Mouse (Mus musculus): ENCODE measurements around the gene Pabpn1. TPM values are rescaled to one million over a fixed set of nuclear protein-coding genes. Genes with fewer than 3 reads are reported as not detected.

Gene Pabpn1
- polyA plus RNA-seq, 1 experiment from 2014 or later = 194 TPM

DNA sequence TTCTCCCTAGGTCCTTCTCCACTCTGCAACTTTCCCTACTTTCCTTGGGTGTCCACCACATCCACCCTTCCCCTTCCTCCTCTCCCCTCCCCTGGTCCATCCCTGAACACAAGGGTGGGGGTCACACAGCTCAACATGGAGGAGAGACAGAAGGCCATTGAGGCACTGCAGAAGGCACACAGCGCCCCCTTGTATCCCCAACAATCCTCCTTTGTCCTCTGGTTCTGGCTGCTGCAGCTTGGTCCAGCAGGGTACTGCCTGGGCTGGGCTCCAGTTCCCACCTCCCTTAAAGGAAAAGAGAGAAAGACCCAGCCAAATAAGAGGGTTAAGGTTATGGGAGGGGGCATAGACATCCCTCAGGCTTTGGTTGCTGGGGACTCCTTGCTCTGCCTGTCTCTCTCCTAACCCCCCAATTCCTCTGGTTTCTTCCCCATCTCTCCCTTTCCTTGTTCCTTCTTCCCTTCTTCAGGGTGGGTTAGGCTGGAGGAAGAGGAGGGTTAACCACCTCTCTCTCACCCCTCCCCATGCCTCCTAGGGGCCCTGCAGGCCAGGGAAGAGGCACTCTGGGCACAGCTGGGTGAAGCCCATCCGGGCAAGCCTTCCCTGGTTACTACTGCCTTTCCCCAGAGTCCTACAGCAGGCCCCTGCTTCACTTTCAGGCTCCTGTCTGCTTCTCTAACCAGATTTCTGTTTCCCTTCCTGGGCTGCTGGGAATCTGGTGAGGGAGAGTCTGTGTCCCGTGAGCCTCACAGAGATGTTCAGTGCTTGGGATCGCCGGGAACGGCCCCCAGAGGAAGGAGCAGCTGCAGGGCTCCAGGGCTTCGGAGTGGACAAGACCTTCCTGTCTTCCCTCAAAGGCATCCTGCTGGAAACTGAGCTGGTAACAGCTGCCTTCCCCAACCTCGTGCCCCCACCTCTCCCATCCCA is 43.9 kb downstream of the Pabpn1 start, which contains the start of gene Cmtm5:
TSS of gene Cmtm5 (plus strand) at position 358 of the 927 bp plus-strand sequence.
- ChIA-PET POLR2A (no interaction called here), CTCF (no interaction called here)
- DNase-seq (ENCODE audit: low read depth, low spot score) (no peak), ATAC-seq (no peak)
- peaks cover 20% of the 10 kb centered on the region for H3K27me3 ChIP-seq
- in situ Hi-C loops (cut with MboI; ENCODE audit: low pct_unique_long_range_greater_than_20kb) = loop anchor here (5.0 kb wide), 2 partner anchors 34 to 94 kb away; no protein-coding TSS in a partner anchor
- no peak for TF ChIP-seq CTCF (IDR thresholded peaks at IDR 0.05)

DNA sequence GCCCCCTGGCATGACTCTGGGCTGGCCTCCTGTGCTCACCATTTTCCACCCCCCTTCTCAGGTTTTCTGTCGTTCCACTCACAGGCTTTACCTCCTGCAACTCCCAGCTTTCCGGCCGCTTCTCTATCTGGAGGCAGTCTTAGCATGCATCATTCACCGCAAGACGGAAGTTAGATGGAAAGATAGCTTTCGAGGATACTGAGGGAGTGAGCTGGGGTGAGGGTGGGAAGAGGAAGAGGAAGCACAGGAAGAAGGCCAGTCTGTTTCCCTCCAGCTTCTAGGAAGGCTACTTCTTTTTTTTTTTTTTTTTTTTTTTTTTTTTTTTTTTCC is 44.5 kb downstream of the Pabpn1 start:
- TF ChIP-seq CTCF (IDR thresholded peaks at IDR 0.05) = no peak
- ChIA-PET POLR2A (no interaction called here), CTCF (no interaction called here)
- peaks cover 20% of the 10 kb centered on the region for H3K27me3 ChIP-seq
- DNase-seq (ENCODE audit: low read depth, low spot score) (no peak), ATAC-seq (no peak)
- in situ Hi-C loops (cut with MboI; ENCODE audit: low pct_unique_long_range_greater_than_20kb) = loop anchor here (5.0 kb wide), 2 partner anchors 34 to 94 kb away; no protein-coding TSS in a partner anchor

- DNase-seq (ENCODE audit: low read depth, low spot score) = no peak
- POLR2A ChIA-PET = no interaction called here
- in situ Hi-C loops (cut with MboI; ENCODE audit: low pct_unique_long_range_greater_than_20kb) = loop anchor here (5.0 kb wide), 2 partner anchors 35 to 95 kb away; no protein-coding TSS in a partner anchor
- ATAC-seq = no peak
- CTCF ChIA-PET = interaction anchor here (1.2 kb wide), 1 partner anchor 17 kb away, joined by 3 read pairs; no protein-coding TSS in a partner anchor
- no peak for TF ChIP-seq CTCF (IDR thresholded peaks at IDR 0.05)
- peaks cover 20% of the 10 kb centered on the region for H3K27me3 ChIP-seq
Observed at GRCm38 (mm10) chr14:54937361-54938182, 45.3 kb downstream of the Pabpn1 start.

DNA sequence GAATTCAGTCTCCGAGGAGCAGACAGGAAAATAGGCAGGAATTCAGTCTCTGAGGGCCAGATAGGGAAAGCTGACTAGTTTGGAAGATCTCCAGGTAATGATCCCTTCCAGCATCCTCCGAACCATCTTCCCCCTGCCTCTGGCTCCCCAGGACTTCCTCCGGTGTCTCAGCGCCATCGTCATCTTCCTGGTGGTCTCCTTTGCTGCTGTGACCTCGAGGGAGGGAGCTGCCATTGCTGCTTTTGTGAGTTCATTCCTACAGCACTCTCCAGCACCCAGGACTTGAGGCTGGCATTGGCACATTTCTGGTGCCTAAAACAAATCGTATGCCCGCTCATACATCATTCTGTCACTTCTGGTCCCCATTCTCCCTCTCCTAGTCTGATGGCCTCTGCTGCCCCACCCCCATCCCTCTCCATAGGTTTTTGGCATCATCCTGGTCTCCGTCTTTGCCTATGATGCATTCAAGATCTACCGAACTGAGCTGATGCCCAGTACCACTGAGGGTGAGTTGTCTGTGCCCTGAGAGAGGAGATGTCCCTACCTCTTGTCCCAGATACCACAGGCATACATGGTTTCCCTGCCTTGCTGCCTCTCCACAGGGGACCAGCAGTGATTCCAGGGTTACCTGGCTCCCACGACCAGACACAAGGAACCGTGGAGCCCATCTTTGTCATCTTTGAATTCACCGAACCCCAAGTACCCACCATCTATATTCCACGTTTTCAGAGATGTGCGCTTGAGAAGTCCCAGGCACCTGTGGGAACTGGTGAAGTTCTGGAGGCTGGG is 46.3 kb downstream of the Pabpn1 start:
- ATAC-seq (no peak), DNase-seq (ENCODE audit: low read depth, low spot score) (no peak)
- POLR2A ChIA-PET = no interaction called here
- CTCF ChIA-PET = interaction anchor here (1.0 to 2.4 kb wide), 9 partner anchors 12 to 95 kb away, joined by 3 to 9 read pairs (median 3); no protein-coding TSS in a partner anchor
- in situ Hi-C loops (cut with MboI; ENCODE audit: low pct_unique_long_range_greater_than_20kb) = loop anchor here (5.0 kb wide), 2 partner anchors 36 to 96 kb away; no protein-coding TSS in a partner anchor
- no peak for TF ChIP-seq CTCF (IDR thresholded peaks at IDR 0.05)
- peaks cover 16% of the 10 kb centered on the region for H3K27me3 ChIP-seq

DNA sequence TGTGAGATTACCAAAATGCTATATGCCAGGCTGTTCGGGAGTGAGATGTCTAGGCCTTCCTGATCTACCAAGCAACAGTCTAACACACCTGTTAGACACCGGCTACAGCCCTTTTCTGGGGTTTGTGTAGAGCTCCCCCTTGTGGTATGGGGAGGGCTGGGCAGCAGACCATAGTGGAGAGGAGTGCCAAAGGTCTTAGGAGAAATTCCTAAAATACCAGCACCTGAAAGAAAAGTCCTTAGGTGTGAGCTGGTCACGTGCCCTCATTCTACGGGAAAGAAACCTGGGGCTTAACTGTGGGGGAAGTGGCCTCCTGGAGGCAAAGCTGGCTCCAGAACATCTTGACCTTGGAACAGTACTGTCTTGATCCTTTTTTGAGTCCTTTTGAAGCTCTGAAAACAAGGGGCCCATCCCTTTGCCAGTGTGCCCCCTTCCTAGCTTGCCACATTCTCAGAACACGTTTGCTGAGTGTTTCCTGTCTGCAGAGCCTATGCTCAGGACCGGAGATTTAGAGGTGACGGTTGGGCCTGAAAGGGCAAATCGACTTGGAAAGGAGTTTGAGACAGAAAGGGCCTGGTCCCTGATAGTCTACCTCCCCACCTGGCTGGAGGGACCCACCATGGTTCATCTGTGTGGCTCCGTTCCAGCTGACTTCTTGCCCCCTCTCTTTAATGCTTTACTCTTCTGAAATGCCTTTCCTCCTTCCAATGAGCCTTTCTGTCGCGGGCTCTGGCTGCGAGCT is 47.3 kb downstream of the Pabpn1 start:
- in situ Hi-C loops (cut with MboI; ENCODE audit: low pct_unique_long_range_greater_than_20kb) = loop anchor here (5.0 kb wide), 2 partner anchors 37 to 97 kb away; no protein-coding TSS in a partner anchor
- CTCF ChIA-PET = interaction anchor here (0.7 to 2.4 kb wide), 15 partner anchors 9 to 96 kb away, joined by 3 to 9 read pairs (median 4); no protein-coding TSS in a partner anchor
- DNase-seq (ENCODE audit: low read depth, low spot score) (no peak), ATAC-seq (peak; percentile 59)
- no peak for TF ChIP-seq CTCF (IDR thresholded peaks at IDR 0.05)
- POLR2A ChIA-PET = no interaction called here
- H3K27me3 ChIP-seq = peaks cover 14% of the 10 kb centered on the region

- H3K27me3 ChIP-seq = peaks cover 9% of the 10 kb centered on the region
- ChIA-PET CTCF (interaction anchor here (0.7 to 2.4 kb wide), 14 partner anchors 10 to 96 kb away, joined by 3 to 9 read pairs (median 4); no protein-coding TSS in a partner anchor), POLR2A (no interaction called here)
- DNase-seq (ENCODE audit: low read depth, low spot score) (no peak), ATAC-seq (no peak)
- in situ Hi-C loops (cut with MboI; ENCODE audit: low pct_unique_long_range_greater_than_20kb) = no loop called here
- TF ChIP-seq CTCF (IDR thresholded peaks at IDR 0.05) = no peak
Observed at GRCm38 (mm10) chr14:54940176-54940530, 47.9 kb downstream of the Pabpn1 start.

DNA sequence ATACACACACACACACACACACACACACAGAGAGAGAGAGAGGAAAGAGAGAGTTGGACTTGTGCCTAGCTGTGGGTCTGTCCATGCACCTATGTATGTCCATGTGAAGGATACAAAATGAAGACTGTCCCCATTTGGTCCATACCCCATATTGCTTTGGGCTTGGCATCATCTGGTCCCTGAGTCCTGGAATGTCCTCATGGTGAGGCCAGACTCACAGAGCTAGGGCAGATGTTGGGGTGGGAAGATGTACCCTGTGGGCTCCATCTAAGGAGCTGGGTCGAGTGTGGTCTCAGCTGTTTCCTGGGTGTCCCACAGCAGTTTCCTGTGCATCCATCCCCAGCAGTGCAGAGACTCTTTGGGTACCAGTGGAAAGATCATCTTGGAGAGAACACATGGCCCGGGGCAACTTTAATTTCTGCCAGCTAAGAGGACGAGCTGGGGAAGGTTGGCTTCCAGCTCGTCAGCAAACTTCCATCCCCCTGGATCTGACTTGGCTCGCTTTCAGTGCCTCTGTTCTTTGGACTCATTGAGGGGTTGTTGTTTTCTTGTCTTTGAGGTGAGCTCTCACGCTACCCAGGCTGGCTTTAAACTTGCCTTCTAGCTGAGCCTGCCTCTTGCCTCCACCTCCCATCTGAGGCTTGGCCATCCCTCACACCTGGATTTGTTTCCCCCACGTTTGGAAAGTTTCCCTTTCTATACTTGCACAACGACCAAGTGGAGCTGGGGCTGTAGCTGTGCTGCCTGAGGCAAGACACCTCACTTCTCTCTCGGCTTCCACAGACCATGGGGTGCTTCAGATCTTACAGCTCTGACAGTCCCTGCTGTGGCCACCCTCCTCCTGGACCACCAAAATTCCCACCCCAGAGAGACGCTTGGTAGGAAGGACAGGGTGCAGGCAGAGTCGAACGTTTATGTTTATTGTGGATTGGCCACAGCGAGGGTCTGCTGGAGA is 49.0 kb downstream of the Pabpn1 start:
- DNase-seq (ENCODE audit: low read depth, low spot score) (no peak), ATAC-seq (no peak)
- ChIA-PET CTCF (interaction anchor here (1.7 to 2.4 kb wide), 2 partner anchors 11 to 41 kb away, joined by 6 to 9 read pairs; no protein-coding TSS in a partner anchor), POLR2A (no interaction called here)
- no peak for TF ChIP-seq CTCF (IDR thresholded peaks at IDR 0.05)
- in situ Hi-C loops (cut with MboI; ENCODE audit: low pct_unique_long_range_greater_than_20kb) = no loop called here
- no peaks in the 10 kb centered on the region for H3K27me3 ChIP-seq

DNA sequence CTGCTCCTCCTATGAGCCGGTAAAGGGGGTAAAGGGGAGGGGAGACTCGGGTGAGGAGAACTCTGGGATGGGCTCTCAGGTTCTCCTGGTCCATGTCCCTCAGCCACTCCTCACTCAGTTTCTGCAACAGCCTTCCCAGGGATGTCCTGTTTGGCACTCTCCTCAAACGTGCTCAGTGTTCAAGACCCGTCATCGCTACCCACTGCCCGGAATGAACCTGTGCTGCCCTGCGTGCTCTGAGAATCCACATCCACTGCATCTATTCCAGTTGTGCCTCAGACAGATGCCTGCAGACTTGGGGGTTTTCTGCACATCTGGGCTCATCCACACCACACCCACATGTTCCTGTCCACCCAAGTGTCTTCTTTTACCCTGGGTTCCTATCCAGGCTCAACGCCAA is 50.2 kb downstream of the Pabpn1 start:
- no peak for ATAC-seq
- no peak for DNase-seq (ENCODE audit: low read depth, low spot score)
- in situ Hi-C loops (cut with MboI; ENCODE audit: low pct_unique_long_range_greater_than_20kb) = no loop called here
- TF ChIP-seq CTCF (IDR thresholded peaks at IDR 0.05) = no peak
- CTCF ChIA-PET = no interaction called here
- H3K27me3 ChIP-seq = no peaks in the 10 kb centered on the region
- POLR2A ChIA-PET = no interaction called here
